Mouse (Mus musculus): Measurements from ENCODE around the gene Fxyd3. TPM values are rescaled to one million over a fixed set of nuclear protein-coding genes. Genes with fewer than 3 reads are reported as not detected.

The Fxyd3 gene
- polyA plus RNA-seq (2015; fragmentation: Nextera tagmentation; extraction: Ambion mirVana) = 16.9 and 22.5 TPM in 2 replicates

GRCm38 (mm10) chr7:31076492-31076891 is at the start of gene Fxyd3:
Fxyd3 (minus strand) TSS chr7:31076704.
- H3K4me2 ChIP-seq (ENCODE audit: low read length) = no peak within 1 kb of the TSS

DNA sequence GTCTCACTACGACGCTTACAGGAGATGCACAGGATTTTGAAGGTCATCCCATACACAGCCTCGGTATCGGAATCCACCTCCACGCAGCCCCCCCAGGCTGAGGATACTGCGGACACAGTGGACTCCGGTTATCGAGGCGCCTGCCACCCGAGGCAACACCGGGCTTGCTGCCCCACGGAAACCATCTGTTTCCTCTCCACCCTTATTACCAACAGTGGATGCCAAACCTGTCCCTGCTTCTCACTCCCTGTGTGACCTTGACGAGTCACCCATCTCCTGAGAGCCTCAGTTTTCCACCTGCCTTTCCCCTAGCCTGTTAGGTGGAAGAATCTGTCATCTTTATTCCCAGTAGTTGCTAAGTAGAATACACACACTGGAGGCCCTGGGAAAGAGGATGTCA is 48.6 kb upstream of the Fxyd3 start:
- Histone ChIP-seq H3K36me3 (ENCODE audit: insufficient read depth, low read length) (0 out of 2 replicates have a peak, but pooled peaks cover 10% of the 10 kb centered on the region), H3K27ac (no peak overlapping the region), H3K9ac (ENCODE audit: low read depth, low read length) (no peak overlapping the region), H3K9me3 (replicated peaks; ENCODE audit: low read length) (no peaks in the 10 kb centered on the region), H3K27me3 (ENCODE audit: insufficient read depth, low read length) (peaks cover 14% of the 10 kb centered on the region), H3K4me3 (replicated peaks; ENCODE audit: low read depth, low read length) (no peak overlapping the region), H3K4me1 (replicated peaks; ENCODE audit: insufficient read depth, low read length) (0 out of 2 replicates have a peak, but pooled peaks cover 5% of the 10 kb centered on the region), H3K4me2 (ENCODE audit: low read length) (no peak overlapping the region)
- DNase-seq (ENCODE audit: low spot score) (no peak), ATAC-seq (replicated peaks; ENCODE audit: low FRiP score, low read depth) (no peak)
- 77% methylated on average over 13 of the region's 13 CpGs for WGBS
- no peak for TF ChIP-seq CTCF (IDR thresholded peaks at IDR 0.05; ENCODE audit: low read depth)

More at GRCm38 (mm10) chr7:31076492-31076891, at the start of gene Fxyd3:
- no peak for TF ChIP-seq CTCF (IDR thresholded peaks at IDR 0.05; ENCODE audit: low read depth)
- Histone ChIP-seq H3K4me3 (replicated peaks; ENCODE audit: low read depth, low read length) (no peak within 1 kb of the TSS), H3K27ac (no peak within 1 kb of the TSS), H3K9me3 (replicated peaks; ENCODE audit: low read length) (no peaks in the 10 kb centered on the region), H3K9ac (ENCODE audit: low read depth, low read length) (no peak within 1 kb of the TSS), H3K36me3 (ENCODE audit: insufficient read depth, low read length) (no peaks in the 10 kb centered on the region), H3K27me3 (ENCODE audit: insufficient read depth, low read length) (no peaks in the 10 kb centered on the region), H3K4me1 (replicated peaks; ENCODE audit: insufficient read depth, low read length) (no peaks in the 10 kb centered on the region)
- DNase-seq (ENCODE audit: low spot score) (no peak), ATAC-seq (replicated peaks; ENCODE audit: low FRiP score, low read depth) (no peak)
- WGBS = 43% methylated on average over 5 of the region's 5 CpGs

GRCm38 (mm10) chr7:31124381-31124780 is 47.9 kb upstream of the Fxyd3 start:
- ATAC-seq (replicated peaks; ENCODE audit: low FRiP score, low read depth) (no peak), DNase-seq (ENCODE audit: low spot score) (no peak)
- 0 out of 2 replicates have a peak, but pooled peaks cover 5% of the 10 kb centered on the region for H3K4me1 ChIP-seq (replicated peaks; ENCODE audit: insufficient read depth, low read length)
- H3K4me2 ChIP-seq (ENCODE audit: low read length) = no peak overlapping the region
- H3K36me3 ChIP-seq (ENCODE audit: insufficient read depth, low read length) = 0 out of 2 replicates have a peak, but pooled peaks cover 8% of the 10 kb centered on the region
- H3K9me3 ChIP-seq (replicated peaks; ENCODE audit: low read length) = no peaks in the 10 kb centered on the region
- no peak overlapping the region for H3K27ac ChIP-seq
- WGBS = 89% methylated on average over 5 of the region's 5 CpGs
- peaks cover 14% of the 10 kb centered on the region for H3K27me3 ChIP-seq (ENCODE audit: insufficient read depth, low read length)
- no peak overlapping the region for H3K4me3 ChIP-seq (replicated peaks; ENCODE audit: low read depth, low read length)
- TF ChIP-seq CTCF (IDR thresholded peaks at IDR 0.05; ENCODE audit: low read depth) = no peak
- H3K9ac ChIP-seq (ENCODE audit: low read depth, low read length) = no peak overlapping the region

DNA sequence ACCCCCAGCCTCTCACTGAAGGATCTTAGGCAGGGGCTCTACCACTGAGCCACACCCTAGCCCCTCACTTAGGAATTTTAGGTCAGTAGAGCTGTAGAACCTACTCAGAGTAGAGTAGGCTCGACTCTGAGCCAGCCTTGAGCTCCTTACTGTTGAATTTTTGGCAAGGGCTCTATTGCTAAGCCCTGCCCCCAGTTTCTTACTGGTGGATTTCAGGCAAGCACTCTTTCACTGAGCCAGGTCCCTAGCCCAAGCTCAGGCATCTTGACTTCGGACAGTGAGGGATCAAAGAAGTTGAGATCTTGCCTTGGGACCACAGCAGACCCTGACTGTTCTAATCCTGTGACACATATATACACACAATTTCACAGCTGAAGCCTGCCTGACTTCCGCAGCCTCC is 47.2 kb upstream of the Fxyd3 start:
- Histone ChIP-seq H3K9me3 (replicated peaks; ENCODE audit: low read length) (no peaks in the 10 kb centered on the region), H3K36me3 (ENCODE audit: insufficient read depth, low read length) (0 out of 2 replicates have a peak, but pooled peaks cover 4% of the 10 kb centered on the region), H3K4me1 (replicated peaks; ENCODE audit: insufficient read depth, low read length) (0 out of 2 replicates have a peak, but pooled peaks cover 5% of the 10 kb centered on the region), H3K27me3 (ENCODE audit: insufficient read depth, low read length) (peaks cover 14% of the 10 kb centered on the region), H3K4me3 (replicated peaks; ENCODE audit: low read depth, low read length) (no peak overlapping the region), H3K27ac (no peak overlapping the region), H3K4me2 (ENCODE audit: low read length) (no peak overlapping the region), H3K9ac (ENCODE audit: low read depth, low read length) (no peak overlapping the region)
- DNase-seq (ENCODE audit: low spot score) (no peak), ATAC-seq (replicated peaks; ENCODE audit: low FRiP score, low read depth) (no peak)
- TF ChIP-seq CTCF (IDR thresholded peaks at IDR 0.05; ENCODE audit: low read depth) = no peak
- 81% methylated on average over 3 of the region's 3 CpGs for WGBS

GRCm38 (mm10) chr7:31122641-31123631 is 46.4 kb upstream of the Fxyd3 start:
- Histone ChIP-seq H3K27me3 (ENCODE audit: insufficient read depth, low read length) (peaks cover 14% of the 10 kb centered on the region), H3K9ac (ENCODE audit: low read depth, low read length) (no peak overlapping the region), H3K9me3 (replicated peaks; ENCODE audit: low read length) (no peaks in the 10 kb centered on the region), H3K4me2 (ENCODE audit: low read length) (no peak overlapping the region), H3K4me1 (replicated peaks; ENCODE audit: insufficient read depth, low read length) (0 out of 2 replicates have a peak, but pooled peaks cover 5% of the 10 kb centered on the region), H3K4me3 (replicated peaks; ENCODE audit: low read depth, low read length) (no peak overlapping the region), H3K36me3 (ENCODE audit: insufficient read depth, low read length) (no peaks in the 10 kb centered on the region), H3K27ac (no peak overlapping the region)
- WGBS = 88% methylated on average over 16 of the region's 16 CpGs
- DNase-seq (ENCODE audit: low spot score) (no peak), ATAC-seq (replicated peaks; ENCODE audit: low FRiP score, low read depth) (no peak)
- TF ChIP-seq CTCF (IDR thresholded peaks at IDR 0.05; ENCODE audit: low read depth) = no peak

DNA sequence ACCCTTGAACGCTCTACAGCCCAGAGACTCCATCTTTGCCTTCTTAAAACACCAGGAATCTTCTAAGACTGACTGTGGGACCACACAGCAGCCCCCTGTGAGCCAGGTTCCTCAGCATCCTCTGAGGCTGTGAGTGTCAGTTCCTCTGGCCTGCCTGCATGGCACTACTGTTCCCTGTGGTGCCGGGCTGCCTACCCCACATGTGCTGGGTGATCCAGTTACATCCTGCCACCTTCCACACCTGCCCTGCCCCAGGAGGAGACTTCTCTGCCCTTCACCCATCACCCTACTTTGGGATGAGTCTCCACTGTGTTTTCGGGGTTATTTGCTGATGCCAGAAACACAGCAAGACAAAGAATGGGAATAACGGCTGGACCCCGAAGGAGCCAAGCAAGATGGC is 43.1 kb upstream of the Fxyd3 start:
- DNase-seq (ENCODE audit: low spot score) (no peak), ATAC-seq (replicated peaks; ENCODE audit: low FRiP score, low read depth) (no peak)
- whole genome bisulfite sequencing = 84% methylated on average over 5 of the region's 5 CpGs

More for the DNA sequence above, 43.1 kb upstream of the Fxyd3 start:
- no peaks in the 10 kb centered on the region for H3K27me3 ChIP-seq (ENCODE audit: insufficient read depth, low read length)
- H3K27ac ChIP-seq = no peak overlapping the region
- H3K4me2 ChIP-seq (ENCODE audit: low read length) = no peak overlapping the region
- H3K4me1 ChIP-seq (replicated peaks; ENCODE audit: insufficient read depth, low read length) = peaks cover 15% of the 10 kb centered on the region
- TF ChIP-seq CTCF (IDR thresholded peaks at IDR 0.05; ENCODE audit: low read depth) = no peak
- no peaks in the 10 kb centered on the region for H3K36me3 ChIP-seq (ENCODE audit: insufficient read depth, low read length)
- no peak overlapping the region for H3K9ac ChIP-seq (ENCODE audit: low read depth, low read length)
- no peaks in the 10 kb centered on the region for H3K9me3 ChIP-seq (replicated peaks; ENCODE audit: low read length)
- H3K4me3 ChIP-seq (replicated peaks; ENCODE audit: low read depth, low read length) = no peak overlapping the region

Data from kidney, postnatal 0 days (tissue).